Mouse (Mus musculus): ENCODE measurements around the gene Cd68.
A peak's percentile ranks its signal among the peaks of the same experiment; 100 is the strongest.
"Not testable (repeated sequence)": the region's sequence is repeated elsewhere in the genome, so short reads cannot be mapped to it uniquely, and the experiment has no call there.

Cd68 gene

DNA sequence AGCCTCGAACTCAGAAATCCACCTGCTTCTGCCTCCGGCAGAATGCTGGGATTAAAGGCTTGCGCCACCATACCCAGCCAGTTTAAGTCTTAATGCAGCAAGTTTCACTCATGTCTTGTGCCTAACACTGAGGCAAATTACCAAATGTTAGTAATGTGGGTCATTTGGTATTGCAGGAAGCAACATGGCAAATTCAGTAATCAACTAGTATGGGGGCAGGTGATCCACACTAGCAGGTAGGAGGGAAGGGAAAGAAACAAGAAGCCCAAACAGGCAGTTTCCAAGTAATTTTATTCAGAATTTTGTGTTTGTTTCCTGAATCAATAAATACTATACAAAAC is 682 bp upstream of the Cd68 start:
- DNase-seq (ENCODE audit: low spot score): no peak

DNA sequence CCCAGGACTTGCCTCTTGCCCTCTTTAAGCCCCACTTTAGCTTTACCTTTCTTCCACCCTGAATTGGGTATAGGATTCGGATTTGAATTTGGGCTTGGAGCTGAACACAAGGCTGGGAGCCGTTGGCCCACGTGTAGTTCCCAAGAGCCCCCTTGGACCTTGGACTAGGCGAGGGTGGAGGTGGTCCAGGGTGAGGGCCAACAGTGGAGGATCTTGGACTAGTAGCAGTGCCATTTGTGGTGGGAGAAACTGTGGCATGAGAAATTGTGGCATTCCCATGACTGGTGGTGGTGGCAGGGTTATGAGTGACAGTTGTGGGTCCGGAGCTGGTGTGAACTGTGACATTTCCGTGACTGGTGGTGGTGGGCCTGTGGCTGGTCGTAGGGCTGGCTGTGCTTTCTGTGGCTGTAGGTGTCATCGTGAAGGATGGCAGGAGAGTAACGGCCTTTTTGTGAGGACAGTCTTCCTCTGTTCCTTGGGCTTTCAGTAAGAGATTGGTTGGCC is 444 bp downstream of the Cd68 start:
- no peak for DNase-seq (ENCODE audit: low spot score)

DNA sequence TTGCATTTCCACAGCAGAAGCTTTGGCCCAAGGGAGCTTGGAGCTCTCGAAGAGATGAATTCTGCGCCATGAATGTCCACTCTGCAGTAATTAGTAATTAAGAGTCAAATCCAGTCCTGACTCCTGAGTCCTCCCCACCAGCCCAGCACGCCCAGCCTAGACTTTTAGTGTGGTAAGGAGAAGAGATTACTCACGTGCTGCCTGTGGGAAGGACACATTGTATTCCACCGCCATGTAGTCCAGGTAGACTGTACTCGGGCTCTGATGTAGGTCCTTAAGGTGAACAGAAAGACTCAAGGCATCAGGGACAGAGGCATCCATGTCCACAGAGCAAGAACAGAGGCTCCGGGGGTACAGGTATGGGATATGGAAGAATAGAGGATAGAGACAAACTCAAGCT is 1.1 kb downstream of the Cd68 start:
- no peak for DNase-seq (ENCODE audit: low spot score)

DNA sequence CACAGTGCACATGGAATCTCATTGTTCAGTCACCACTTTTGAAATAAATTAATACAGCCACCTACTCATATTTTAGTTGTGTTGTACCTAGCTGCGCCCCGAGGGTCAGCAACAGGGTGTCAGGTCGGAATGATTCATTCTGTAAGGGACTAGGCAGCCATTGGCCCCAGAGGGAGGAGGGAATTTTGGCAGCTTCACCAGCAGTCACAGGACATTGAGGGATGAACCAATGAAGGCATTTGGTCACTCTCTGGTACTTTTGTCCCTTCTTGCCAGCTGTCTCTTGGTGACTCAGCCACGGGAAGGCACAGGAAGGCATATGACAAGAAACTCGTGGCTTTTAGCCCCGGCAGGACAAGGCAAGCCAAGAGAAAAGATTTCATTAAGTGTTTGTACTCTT is 2.2 kb downstream of the Cd68 start:
- DNase-seq (ENCODE audit: low spot score): no peak

DNA sequence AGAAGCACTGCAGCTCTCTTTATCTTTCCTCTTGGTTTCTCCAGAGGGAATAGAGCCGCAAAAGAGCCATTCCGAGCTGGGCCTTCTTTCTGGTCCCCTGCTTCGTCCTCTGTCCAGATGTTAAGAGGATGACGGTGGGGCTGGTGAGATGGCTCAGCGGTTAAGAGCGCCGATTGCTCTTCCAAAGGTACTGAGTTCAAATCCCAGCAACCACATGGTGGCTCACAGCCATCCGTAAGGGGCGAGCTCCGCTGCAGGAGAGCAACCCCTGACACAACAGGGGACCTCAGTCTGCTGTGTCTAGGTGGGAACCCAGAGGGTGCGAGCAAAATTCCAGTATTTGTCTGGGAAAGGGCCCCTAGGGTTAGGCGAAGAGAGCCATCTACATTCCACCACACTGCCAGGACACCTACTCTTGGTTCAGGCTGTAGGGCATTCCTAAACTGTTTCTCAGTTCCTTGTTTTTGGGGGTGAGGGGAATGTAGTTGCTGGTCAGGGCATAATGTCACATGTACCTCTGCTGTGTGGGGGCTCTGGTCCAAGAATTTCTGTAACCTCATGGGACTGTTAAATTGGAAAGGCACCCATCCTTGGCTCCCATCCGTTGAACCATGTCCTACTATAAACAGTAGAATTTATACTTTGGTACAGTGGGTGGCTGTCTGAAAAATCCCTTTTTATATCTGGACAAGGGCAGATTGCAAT is 2.8 kb downstream of the Cd68 start:
- no peak for DNase-seq (ENCODE audit: low spot score)

DNA sequence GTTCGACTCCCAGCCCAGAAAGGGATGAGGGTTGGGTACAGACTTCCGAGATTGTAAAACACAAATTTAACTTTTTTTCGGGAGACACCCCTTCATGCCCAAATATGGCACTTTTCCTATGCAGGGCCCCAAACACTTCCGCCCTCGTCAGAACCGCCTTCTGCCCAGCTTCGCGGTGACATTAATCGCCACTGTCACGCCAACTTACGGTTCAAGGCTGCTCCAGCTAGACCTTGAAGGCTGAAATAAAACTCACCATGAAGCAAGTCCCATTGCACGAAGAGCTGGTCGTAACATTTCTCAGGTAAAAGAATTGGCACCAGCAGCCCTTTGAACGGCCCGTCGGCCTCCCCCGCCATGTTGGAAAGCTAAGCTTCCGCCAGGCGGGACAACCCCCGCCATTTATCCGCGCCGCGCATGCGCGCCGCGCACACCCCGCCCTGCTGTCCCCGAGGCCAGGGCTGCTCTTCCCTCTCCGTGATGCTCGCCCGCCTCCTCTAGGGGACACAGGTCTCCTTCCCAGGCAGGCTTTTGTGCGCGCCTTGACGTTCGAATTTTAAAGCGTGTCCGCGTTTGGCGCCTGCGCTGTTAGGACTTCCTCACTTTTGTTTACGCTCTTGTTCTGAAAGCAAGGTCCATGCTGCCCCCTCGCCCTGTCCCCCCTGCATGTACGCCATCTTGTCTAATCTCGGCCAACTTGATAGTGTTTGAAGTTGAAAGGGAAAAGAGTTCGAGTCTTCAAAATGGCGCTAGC is 3.6 kb downstream of the Cd68 start, which contains the start of gene Mpdu1:
Gene Mpdu1, minus strand, starts transcription at position 430 of the 754 bp plus-strand sequence.
- DNase-seq (ENCODE audit: low spot score): peak; percentile 77

DNA sequence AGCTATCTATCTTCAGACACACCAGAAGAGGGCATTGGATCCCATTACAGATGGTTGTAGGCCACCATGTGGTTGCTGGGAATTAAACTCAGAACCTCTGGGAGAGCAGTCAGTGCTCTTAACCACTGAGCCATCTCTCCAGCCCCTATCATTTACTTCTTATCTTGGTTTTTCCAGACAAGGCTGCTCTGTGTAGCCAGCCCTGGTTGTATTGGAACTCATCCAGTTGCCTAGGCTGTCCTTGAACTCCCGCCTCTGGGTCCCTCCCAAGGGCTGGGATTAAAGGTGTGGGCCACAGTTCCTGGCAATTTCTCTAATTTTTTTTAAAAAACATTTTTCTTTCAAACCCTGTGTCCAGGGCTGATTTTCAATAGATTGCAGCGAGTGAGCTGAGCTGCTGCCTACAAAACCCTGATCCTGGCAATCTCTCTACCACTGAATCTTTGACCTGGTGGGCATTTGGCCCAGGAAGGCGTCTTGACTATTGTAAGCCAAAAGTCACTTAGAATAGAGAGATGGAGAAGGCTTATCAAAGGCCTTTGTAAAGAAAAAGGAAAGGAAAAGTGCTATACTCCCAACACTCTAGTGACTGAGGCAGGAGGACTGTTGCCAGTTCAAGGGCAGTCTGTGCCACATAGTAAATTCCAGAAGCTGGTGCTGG is 4.6 kb downstream of the Cd68 start:
- no peak for DNase-seq (ENCODE audit: low spot score)

DNA sequence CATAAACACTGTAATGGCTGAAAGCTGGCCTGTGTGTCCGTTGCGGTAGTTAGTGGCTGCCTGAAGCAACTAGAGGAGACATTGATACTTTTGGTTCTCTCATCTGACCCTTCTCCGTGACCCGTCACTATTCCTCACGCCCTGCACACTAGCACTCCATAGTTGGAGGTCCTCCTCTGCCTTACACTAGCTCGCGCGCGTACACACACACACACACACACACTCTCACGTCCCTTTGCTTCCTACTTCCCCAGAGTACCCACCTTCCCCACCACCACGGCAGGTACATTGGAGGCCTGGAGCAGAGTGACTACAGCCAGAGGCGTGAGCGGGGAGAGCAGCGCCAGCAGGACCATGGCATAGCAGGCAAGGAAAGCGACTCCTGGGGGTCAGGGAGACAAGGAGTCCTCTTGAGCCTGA is 8.5 kb downstream of the Cd68 start:
- DNase-seq (ENCODE audit: low spot score): no peak

DNA sequence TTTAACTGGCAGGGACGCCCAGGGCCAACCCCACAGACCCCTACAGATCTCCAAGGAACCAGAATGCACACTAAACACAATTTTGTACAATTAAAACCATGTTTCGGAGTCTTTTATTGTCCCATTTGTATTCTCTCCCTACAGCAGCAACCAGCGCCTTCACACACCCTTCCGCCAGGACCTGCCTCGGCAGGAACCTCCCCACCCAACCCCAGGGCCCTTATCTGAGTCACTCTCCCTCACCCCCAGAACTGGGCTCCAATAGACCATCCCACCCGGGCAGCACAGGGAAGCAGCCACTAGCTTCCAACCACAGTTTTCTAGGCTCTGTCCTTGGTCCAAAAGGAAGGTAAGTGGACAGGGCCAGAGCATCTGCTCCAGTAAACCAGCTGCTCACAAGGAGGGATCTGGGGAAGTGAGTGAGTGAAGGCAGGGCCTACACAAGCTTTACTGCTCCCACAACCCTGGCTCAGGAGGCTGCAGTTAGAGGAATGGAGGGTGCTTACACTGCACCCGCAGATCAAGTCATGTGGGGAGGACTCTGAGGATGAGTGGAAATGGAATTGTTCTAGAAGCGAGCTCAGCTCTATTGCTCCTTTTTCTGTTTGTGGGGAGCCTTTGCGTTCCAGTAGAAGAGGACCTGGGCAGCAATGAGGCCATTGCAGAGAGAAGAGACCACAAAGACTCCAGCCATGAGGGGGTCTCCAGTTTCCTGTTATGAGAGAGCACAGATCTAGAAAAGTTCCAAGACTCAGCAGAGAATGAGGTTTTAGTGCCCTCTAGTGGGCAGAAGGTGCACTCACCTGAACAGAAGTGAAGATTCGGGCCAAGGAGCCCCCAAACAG is 9.1 kb downstream of the Cd68 start:
- no peak for DNase-seq (ENCODE audit: low spot score)

DNA sequence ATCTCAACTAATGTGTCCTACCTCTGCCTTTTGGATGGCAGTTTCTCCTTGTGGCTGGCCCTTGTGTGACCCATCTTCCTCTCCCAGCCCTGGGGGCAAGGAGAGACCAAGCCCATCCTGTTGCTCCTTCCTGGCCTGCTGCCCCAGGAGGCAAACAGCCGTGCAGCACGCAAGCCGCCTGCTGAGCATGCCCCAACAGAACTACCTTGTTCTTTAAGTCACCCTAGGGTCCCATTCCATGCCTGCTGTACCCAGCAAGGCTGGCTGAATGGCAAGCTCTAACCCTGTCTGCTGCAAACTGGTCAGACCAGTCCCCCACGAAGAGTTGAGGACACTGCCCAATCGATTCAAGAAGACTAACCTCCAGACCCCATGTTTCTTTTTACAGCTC is 9.9 kb downstream of the Cd68 start:
- no peak for DNase-seq (ENCODE audit: low spot score)

DNA sequence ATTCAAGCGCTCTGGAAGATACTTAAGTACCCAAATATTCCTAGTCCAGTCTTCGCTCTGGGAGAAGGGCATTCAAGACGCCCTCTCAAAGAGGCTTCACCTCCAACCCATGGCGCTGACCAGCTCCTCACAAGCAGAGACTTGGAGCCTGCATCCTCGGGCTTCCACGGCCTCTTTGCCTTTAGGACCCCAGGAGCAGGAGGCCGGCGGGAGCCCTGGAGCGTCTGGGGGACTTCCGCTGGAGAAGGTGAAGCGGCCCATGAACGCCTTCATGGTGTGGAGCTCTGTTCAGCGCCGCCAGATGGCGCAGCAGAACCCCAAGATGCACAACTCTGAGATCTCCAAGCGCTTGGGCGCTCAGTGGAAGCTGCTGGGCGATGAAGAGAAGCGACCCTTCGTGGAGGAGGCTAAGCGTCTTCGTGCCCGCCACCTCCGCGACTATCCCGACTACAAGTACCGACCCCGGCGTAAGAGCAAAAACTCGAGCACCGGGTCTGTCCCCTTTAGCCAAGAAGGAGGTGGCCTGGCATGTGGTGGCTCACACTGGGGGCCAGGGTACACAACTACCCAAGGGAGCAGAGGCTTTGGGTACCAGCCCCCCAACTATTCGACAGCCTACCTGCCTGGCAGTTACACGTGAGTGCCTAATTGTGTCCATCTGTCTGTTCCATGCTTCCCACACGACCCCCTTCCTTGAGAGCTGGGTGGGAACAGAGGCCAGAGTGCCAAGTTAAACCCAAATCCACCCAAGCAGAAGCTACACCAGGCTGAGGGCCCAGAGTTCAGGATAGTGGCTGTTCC is 10.5 kb downstream of the Cd68 start, which contains the start of gene Sox15:
Gene Sox15, plus strand, starts transcription at position 51 of the 801 bp plus-strand sequence.
- DNase-seq (ENCODE audit: low spot score): no peak

DNA sequence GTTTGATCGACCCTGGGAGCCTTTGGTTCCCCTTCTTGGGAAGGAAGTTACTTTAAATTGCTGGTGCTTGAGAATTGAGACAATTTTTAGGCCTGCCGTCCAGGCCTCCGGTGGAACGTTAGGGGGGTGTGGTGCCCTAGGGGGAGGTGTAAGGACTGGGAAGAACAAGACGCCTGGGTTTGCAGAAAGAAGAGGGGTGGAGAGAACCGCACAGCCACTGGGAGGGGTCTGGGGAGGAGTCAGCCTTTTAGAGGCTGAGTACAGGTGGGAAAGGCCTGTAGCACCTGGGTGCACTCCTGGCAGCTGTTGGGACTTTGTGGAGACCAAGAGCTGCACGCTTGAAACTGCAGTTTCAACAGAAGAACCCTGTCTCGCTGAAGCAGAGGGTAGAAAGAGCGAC is 11.2 kb downstream of the Cd68 start:
- DNase-seq (ENCODE audit: low spot score): no peak

DNA sequence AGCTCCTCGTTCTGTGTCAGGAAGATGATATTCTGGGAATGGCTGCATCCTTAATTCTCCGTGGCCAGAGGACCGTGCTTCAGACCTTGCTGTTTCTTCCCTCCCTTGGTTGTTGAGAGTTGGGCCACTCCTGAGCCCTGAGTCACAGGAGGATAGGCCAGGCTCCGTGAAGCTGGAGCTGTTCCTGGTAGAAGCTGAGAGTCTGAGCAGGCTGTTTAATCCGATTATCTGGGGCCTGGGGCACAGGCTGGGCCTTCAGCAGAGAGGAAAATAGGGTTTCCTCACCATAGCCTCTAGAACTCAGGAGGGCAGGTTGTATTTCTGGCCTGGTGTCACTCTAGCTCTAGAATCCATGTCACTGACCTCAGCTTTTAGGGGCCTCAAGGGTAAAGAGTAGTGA is 12.6 kb downstream of the Cd68 start:
- DNase-seq (ENCODE audit: low spot score): no peak

DNA sequence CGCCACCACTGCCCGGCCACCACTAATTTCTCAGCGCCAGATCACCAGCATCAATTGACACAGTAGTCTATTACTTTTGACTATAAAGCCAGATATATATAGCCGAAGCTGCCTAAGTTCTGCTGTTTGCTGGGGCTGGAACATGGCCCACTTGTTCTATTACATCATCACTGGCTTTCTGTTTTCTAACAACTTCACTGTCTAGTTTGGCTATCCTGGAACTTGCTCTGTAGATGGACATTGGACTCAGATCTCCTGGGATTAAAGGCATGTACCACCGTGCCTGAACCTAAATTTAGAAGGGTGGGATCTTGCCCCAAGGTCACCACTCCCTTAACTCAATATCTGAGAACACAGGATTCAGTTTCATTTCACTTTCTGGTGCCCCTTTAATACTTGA is 20.1 kb downstream of the Cd68 start:
- no peak for DNase-seq (ENCODE audit: low spot score)

DNA sequence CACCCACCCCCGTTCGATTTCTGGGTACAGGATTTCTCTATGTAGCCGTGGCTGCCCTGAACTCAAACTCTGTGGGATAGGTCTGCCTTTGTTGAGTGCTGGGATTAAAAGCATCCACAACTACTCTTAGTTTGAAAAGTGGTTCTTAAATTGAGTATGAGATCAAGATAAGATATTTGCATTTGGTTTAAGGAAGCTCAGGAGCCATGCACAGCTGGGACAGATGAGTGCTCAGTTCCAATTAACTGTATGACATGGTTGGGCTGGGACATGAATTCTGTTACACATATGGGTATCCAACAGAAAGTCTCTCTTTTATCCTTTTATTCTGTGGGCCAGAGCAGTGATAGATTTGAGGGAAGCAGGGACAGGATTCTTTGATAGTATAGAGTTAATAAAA is 30.5 kb downstream of the Cd68 start:
- no peak for DNase-seq (ENCODE audit: low spot score)

DNA sequence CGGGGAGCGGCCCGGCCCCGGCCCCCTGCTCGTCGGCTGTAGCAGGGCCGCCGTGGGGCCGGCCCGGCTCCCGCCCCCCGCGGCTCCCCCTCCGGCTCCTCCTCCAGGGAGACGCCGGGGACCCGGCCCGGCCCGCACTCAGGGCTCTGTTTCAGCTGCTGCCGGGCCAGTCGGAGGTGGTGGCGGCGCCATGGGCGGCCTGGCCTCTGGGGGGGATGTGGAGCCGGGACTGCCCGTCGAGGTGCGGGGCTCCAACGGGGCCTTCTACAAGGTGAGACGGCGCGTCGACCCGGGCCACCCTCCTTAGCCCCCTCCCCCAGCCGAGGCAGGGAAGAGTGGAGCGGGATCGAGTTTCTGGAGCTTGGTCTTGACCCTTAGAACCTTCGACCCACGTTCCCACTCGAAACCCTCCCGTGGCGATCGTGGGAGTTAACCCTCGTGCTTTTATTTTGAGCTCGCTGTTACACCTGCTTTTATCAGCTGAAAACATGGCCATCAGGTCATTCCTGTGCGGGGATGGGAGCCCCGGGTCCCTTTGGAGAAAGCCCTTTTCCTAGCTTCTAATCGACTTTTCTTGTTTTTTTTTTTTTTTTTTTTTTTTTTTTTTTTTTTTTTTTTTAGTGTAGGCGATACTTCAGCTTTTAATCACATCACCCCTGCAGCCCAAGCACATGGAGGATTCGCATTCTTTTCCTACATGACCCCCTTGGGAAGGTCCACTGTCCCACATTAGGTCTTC is 32.7 kb downstream of the Cd68 start:
- no peak for DNase-seq (ENCODE audit: low spot score)

DNA sequence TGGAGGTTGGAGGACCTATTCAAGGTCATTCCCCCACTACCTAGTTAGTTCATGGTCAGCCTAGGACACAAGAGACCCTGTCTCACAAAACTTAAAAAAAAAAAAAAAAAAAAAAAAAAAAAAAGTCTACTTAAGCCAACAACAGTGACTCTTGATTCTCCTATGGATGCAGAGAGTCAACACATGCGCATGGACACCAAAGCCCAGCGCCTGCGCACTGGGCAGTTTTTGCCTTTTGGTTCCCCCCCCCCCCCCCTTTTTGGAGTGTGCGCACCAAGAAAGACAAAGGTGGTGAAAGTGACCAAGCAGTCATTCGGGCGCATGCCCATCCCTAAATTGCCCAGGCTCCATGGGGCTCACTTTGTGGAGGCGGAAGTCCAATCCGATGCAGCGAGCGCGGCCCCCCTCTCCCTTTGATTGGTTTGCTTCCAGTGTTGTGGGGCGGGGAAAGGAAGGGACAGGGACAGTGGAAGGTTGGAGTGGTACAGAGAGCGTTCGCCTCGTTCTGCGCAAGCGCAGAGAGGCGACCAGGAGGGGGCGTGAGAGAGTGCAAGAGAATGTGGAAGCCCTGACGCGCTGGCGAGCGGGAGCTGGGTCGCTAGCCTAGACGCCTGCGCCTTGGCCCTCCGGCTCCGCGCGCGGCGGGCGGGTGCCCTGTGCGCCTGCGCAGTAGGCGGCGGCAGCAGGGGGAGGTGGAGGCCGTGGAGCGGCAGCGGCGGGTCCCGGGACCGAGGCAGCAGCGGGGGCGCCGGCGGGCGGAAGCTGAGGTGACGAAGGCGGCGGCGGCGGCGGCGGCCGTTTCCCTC is 33.5 kb downstream of the Cd68 start, which contains the start of gene Fxr2:
Gene Fxr2, plus strand, starts transcription at position 707 of the 806 bp plus-strand sequence.
- DNase-seq (ENCODE audit: low spot score): peak; percentile 100

DNA sequence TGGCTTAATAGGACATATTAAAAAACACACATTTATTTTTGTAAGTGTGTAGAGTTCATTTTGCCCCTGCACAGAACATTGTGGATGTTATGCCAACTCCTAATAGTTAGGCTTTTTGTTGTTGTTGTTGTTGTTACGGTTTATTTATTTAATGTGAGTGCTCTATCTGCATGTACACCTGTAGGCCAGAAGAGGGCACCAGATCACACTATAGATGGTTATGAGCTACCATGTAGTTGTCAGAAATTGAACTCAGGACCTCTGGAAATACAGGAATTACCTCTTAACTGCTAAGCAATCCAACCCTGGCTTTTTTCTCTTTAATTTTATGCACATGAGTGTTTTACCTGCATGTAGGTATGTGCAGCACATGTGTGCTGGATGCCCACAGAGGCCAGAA is 36.2 kb downstream of the Cd68 start:
- DNase-seq (ENCODE audit: low spot score): no peak

DNA sequence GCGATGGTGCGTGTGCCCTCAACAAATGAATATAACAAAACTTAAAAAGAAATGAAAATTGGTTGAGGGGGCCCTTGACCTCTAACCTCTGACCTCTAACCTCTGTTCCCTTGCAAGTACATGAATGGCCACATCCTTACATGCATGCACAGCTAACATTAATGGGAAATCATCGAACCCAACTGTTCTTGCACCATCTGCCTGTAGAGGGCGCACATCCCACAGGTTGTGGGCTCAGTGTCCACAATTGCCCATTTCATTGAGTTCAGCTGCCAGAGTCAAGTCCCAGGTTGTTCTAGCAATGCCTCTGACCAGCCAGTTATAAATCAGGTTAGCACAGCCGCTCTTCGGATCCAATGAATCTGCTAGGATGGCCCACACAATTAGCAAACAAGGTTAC is 37.7 kb downstream of the Cd68 start:
- DNase-seq (ENCODE audit: low spot score): no peak

DNA sequence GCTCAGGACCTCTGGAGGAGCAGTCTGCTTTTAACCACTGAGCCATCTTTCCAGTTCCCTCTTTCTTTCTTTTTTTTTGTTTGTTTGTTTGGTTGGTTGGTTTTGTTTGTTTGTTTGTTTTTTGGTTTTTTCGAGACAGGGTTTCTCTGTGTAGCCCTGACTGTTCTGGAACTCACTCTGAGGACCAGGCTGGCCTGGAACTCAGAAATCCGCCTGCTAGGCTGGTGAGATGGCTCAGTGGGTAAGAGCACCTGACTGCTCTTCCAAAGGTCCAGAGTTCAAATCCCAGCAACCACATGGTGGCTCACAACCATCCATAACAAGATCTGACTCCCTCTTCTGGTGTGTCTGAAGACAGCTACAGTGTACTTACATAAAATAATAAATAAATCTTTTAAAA is 41.6 kb downstream of the Cd68 start:
- not testable (repeated sequence) for DNase-seq (ENCODE audit: low spot score)

All from urinary bladder, postnatal 10 days (tissue).